Mouse (Mus musculus): ENCODE results near the gene Lca5l.

Gene Lca5l

GRCm38 (mm10) chr16:96120022-96120623 is 71.9 kb downstream of the Lca5l start:
- no peak for DNase-seq (ENCODE audit: low read depth, low spot score)

- DNase-seq (ENCODE audit: low read depth, low spot score), result peak; percentile 81
Observed at GRCm38 (mm10) chr16:96114729-96115128, 77.3 kb downstream of the Lca5l start.

- no peak for DNase-seq (ENCODE audit: low read depth, low spot score)
Observed at GRCm38 (mm10) chr16:96112769-96113168, 79.3 kb downstream of the Lca5l start.

GRCm38 (mm10) chr16:96110655-96111345 is 81.3 kb downstream of the Lca5l start:
- DNase-seq (ENCODE audit: low read depth, low spot score), result no peak

- no peak for DNase-seq (ENCODE audit: low read depth, low spot score)
Observed at GRCm38 (mm10) chr16:96109673-96110072, 82.4 kb downstream of the Lca5l start.

Measured in ZHBTc4 (cell line).